Mouse (Mus musculus) liver, adult 2 months (tissue): ENCODE measurements around the gene Ppp1r17. TPM values are rescaled to one million over a fixed set of nuclear protein-coding genes. Genes with fewer than 3 reads are reported as not detected.

Experiments used
- DNase-seq: peaks from one replicate; pipeline ENCODE4 v3.0.0-alpha.2; 2011; ENCODE audit warnings: low read depth, low spot score; ENCODE audit errors: extremely low read depth
- H3K27ac ChIP-seq: fragments of 200-500 bp; replicated peaks from 2 replicates; pipeline ENCODE4 v1.5.1; 2012; ENCODE audit warnings: low read depth, mild to moderate bottlenecking, control low read depth, inconsistent platforms, low read length; ENCODE audit not compliant: insufficient read depth
- H3K27me3 ChIP-seq: fragments of 200-500 bp; 2 replicates; pipeline ENCODE4 v1.6.1; 2012; ENCODE audit warnings: mild to moderate bottlenecking, moderate library complexity, low read length, inconsistent platforms; ENCODE audit not compliant: control insufficient read depth, insufficient read depth
- H3K36me3 ChIP-seq: fragments of 200-500 bp; 2 replicates; pipeline ENCODE4 v1.6.1; 2012; ENCODE audit warnings: low read length, inconsistent platforms; ENCODE audit not compliant: control insufficient read depth, insufficient read depth
- H3K4me1 ChIP-seq: fragments of 200-500 bp; 2 replicates; pipeline ENCODE4 v1.6.1; 2011; ENCODE audit warnings: low read length; ENCODE audit not compliant: control insufficient read depth, insufficient read depth
- H3K4me3 ChIP-seq: fragments of 200-500 bp; 2 replicates; pipeline ENCODE4 v1.5.1; 2011; ENCODE audit warnings: low read depth, mild to moderate bottlenecking, control low read depth, low read length, moderate library complexity; ENCODE audit not compliant: insufficient read depth
- H3K79me2 ChIP-seq: fragments of 200-500 bp; 2 replicates; pipeline ENCODE4 v1.6.1; 2012; ENCODE audit warnings: inconsistent platforms, mild to moderate bottlenecking, low read length, moderate library complexity; ENCODE audit not compliant: control insufficient read depth, insufficient read depth
- H3K9ac ChIP-seq: fragments of 200-500 bp; 2 replicates; pipeline ENCODE4 v1.6.1; 2012; ENCODE audit warnings: low read depth, mild to moderate bottlenecking, control low read depth, inconsistent platforms, low read length
- CTCF ChIP-seq: fragments of 200-500 bp; IDR thresholded peaks from 2 replicates; pipeline ENCODE4 v1.5.1; 2011; ENCODE audit warnings: low read depth, low read length, control low read depth
- POLR2A ChIP-seq: fragments of 200-500 bp; IDR thresholded peaks from 2 replicates; pipeline ENCODE4 v1.6.1; 2011; ENCODE audit warnings: low read length, control low read depth; ENCODE audit not compliant: insufficient read depth; ENCODE audit errors: extremely low read depth
- WGBS: fragments of 180-500 bp; shearing (Covaris S2); methylation state at CpG from one replicate; pipeline ENCODE4 v1.1.7; 2018; 5-methylcytosine and 5-hydroxymethylcytosine counted together
- polyA plus RNA-seq: library from polyadenylated mRNA; depleted of rRNA; stranded (reverse); fragments of >200 nt; gene quantifications from 2 replicates; pipeline ENCODE4 v1.2.3, GENCODE M21; 2012
- total RNA-seq: library from RNA; depleted of rRNA; stranded (reverse); fragments of >200 nt; gene quantifications from 2 replicates; pipeline ENCODE4 v1.2.3, GENCODE M21; 2014

The Ppp1r17 gene
- total and polyA plus RNA-seq, 2 experiments = not detected

- no peak for TF ChIP-seq CTCF
- TF ChIP-seq POLR2A = no peak
- WGBS = 65% methylated on average over 4 of the region's 4 CpGs
Observed at GRCm38 (mm10) chr6:56039476-56040055, 22.3 kb downstream of the Ppp1r17 start.

GRCm38 (mm10) chr6:56044270-56044669 is 27.0 kb downstream of the Ppp1r17 start:
- WGBS = 47% methylated on average over 5 of the region's 5 CpGs
- no peaks in the 10 kb centered on the region for H3K27me3 ChIP-seq
- H3K79me2 ChIP-seq = no peaks in the 10 kb centered on the region
- H3K4me3 ChIP-seq = no peak overlapping the region
- DNase-seq = no peak
- H3K27ac ChIP-seq = no peak overlapping the region
- H3K36me3 ChIP-seq = no peaks in the 10 kb centered on the region
- H3K9ac ChIP-seq = no peak overlapping the region
- no peak for TF ChIP-seq CTCF
- H3K4me1 ChIP-seq = no peaks in the 10 kb centered on the region

More at GRCm38 (mm10) chr6:56039476-56040055, 22.3 kb downstream of the Ppp1r17 start:
- DNase-seq = no peak
- Histone ChIP-seq H3K4me3 (no peak overlapping the region), H3K27ac (no peak overlapping the region), H3K79me2 (no peaks in the 10 kb centered on the region), H3K9ac (no peak overlapping the region), H3K36me3 (no peaks in the 10 kb centered on the region), H3K27me3 (no peaks in the 10 kb centered on the region), H3K4me1 (no peaks in the 10 kb centered on the region)

- H3K4me3 ChIP-seq = no peak overlapping the region
- H3K9ac ChIP-seq = no peak overlapping the region
- 74% methylated on average over 1 of the region's 1 CpGs for WGBS
- H3K27ac ChIP-seq = no peak overlapping the region
- H3K4me1 ChIP-seq = no peaks in the 10 kb centered on the region
- no peaks in the 10 kb centered on the region for H3K27me3 ChIP-seq
- H3K79me2 ChIP-seq = no peaks in the 10 kb centered on the region
- TF ChIP-seq POLR2A (no peak), CTCF (no peak)
- DNase-seq = no peak
- H3K36me3 ChIP-seq = no peaks in the 10 kb centered on the region
Observed at GRCm38 (mm10) chr6:56044716-56045115, 27.4 kb downstream of the Ppp1r17 start.

- Histone ChIP-seq H3K79me2 (no peaks in the 10 kb centered on the region), H3K4me3 (no peak overlapping the region), H3K27ac (no peak overlapping the region), H3K27me3 (no peaks in the 10 kb centered on the region), H3K4me1 (no peaks in the 10 kb centered on the region), H3K9ac (no peak overlapping the region), H3K36me3 (no peaks in the 10 kb centered on the region)
- DNase-seq = no peak
- WGBS = 85% methylated on average over 3 of the region's 3 CpGs
- TF ChIP-seq CTCF = no peak
- TF ChIP-seq POLR2A = no peak
Observed at GRCm38 (mm10) chr6:56048580-56048979, 31.3 kb downstream of the Ppp1r17 start.

- H3K4me3 ChIP-seq = no peak overlapping the region
- no peaks in the 10 kb centered on the region for H3K27me3 ChIP-seq
- TF ChIP-seq CTCF = no peak; the same call in 1 of the 2 replicates
- TF ChIP-seq POLR2A = no peak
- no peak overlapping the region for H3K27ac ChIP-seq
- no peaks in the 10 kb centered on the region for H3K36me3 ChIP-seq
- no peak overlapping the region for H3K9ac ChIP-seq
- peak; percentile 32 for DNase-seq
- WGBS = 23% methylated on average over 4 of the region's 4 CpGs
- no peaks in the 10 kb centered on the region for H3K79me2 ChIP-seq
- H3K4me1 ChIP-seq = no peaks in the 10 kb centered on the region
Observed at GRCm38 (mm10) chr6:56049104-56049503, 31.8 kb downstream of the Ppp1r17 start.

- no peak overlapping the region for H3K27ac ChIP-seq
- no peak for DNase-seq
Observed at GRCm38 (mm10) chr6:56063736-56064135, 46.4 kb downstream of the Ppp1r17 start.

More at GRCm38 (mm10) chr6:56063736-56064135, 46.4 kb downstream of the Ppp1r17 start:
- TF ChIP-seq POLR2A = no peak
- no peak for TF ChIP-seq CTCF
- Histone ChIP-seq H3K4me3 (no peak overlapping the region), H3K36me3 (no peaks in the 10 kb centered on the region), H3K27me3 (no peaks in the 10 kb centered on the region), H3K4me1 (no peaks in the 10 kb centered on the region), H3K9ac (no peak overlapping the region), H3K79me2 (no peaks in the 10 kb centered on the region)
